Mouse (Mus musculus): ENCODE data around the gene Gm9736.
"Not testable (repeated sequence)": the region's sequence is repeated elsewhere in the genome, so short reads cannot be mapped to it uniquely, and the experiment has no call there.

Gm9736 gene

GRCm38 (mm10) chr10:77751254-77751653 is at the start of gene Gm9736:
Gene Gm9736, minus strand, starts transcription at chr10:77751354.
- ATAC-seq (ENCODE audit: insufficient number of reproducible peaks, low FRiP score, low TSS enrichment), result not testable (repeated sequence)

- ATAC-seq (ENCODE audit: insufficient number of reproducible peaks, low FRiP score, low TSS enrichment), result no peak
These were observed 47.9 kb upstream of the Gm9736 start, which contains the start of gene Gm19668 for GRCm38 (mm10) chr10:77798921-77799508. Gene Gm19668, minus strand, starts transcription at chr10:77799133.

- not testable (repeated sequence) for ATAC-seq (ENCODE audit: insufficient number of reproducible peaks, low FRiP score, low TSS enrichment)
These were observed 47.2 kb upstream of the Gm9736 start for GRCm38 (mm10) chr10:77798164-77798920.

- no peak for ATAC-seq (ENCODE audit: insufficient number of reproducible peaks, low FRiP score, low TSS enrichment)
These were observed 46.5 kb upstream of the Gm9736 start for GRCm38 (mm10) chr10:77797677-77798076.

- ATAC-seq (ENCODE audit: insufficient number of reproducible peaks, low FRiP score, low TSS enrichment), result no peak
These were observed 43.8 kb upstream of the Gm9736 start, which contains the start of gene Gm9639 for GRCm38 (mm10) chr10:77794976-77795375. Gene Gm9639, minus strand, starts transcription at chr10:77795076.

- ATAC-seq (ENCODE audit: insufficient number of reproducible peaks, low FRiP score, low TSS enrichment), result no peak
These were observed 37.5 kb upstream of the Gm9736 start for GRCm38 (mm10) chr10:77788621-77789020.

- not testable (repeated sequence) for ATAC-seq (ENCODE audit: insufficient number of reproducible peaks, low FRiP score, low TSS enrichment)
These were observed 36.7 kb upstream of the Gm9736 start, which contains the start of gene Gm7137 for GRCm38 (mm10) chr10:77787876-77788275. Gene Gm7137, minus strand, starts transcription at chr10:77788200.

GRCm38 (mm10) chr10:77783396-77783795 is 32.2 kb upstream of the Gm9736 start:
- ATAC-seq (ENCODE audit: insufficient number of reproducible peaks, low FRiP score, low TSS enrichment), result not testable (repeated sequence)

- not testable (repeated sequence) for ATAC-seq (ENCODE audit: insufficient number of reproducible peaks, low FRiP score, low TSS enrichment)
These were observed 31.3 kb upstream of the Gm9736 start, which contains the start of gene Gm3250 for GRCm38 (mm10) chr10:77782442-77782841. Gene Gm3250, minus strand, starts transcription at chr10:77782542.

- ATAC-seq (ENCODE audit: insufficient number of reproducible peaks, low FRiP score, low TSS enrichment), result not testable (repeated sequence)
These were observed 25.7 kb upstream of the Gm9736 start, which contains the start of gene Gm7138 for GRCm38 (mm10) chr10:77776844-77777243. Gene Gm7138, minus strand, starts transcription at chr10:77776944.

GRCm38 (mm10) chr10:77772142-77772541 is 21.0 kb upstream of the Gm9736 start:
- not testable (repeated sequence) for ATAC-seq (ENCODE audit: insufficient number of reproducible peaks, low FRiP score, low TSS enrichment)

GRCm38 (mm10) chr10:77771225-77771624 is 20.1 kb upstream of the Gm9736 start, which contains the start of gene Gm3238:
Gene Gm3238, minus strand, starts transcription at chr10:77771325.
- ATAC-seq (ENCODE audit: insufficient number of reproducible peaks, low FRiP score, low TSS enrichment), result not testable (repeated sequence)

- no peak for ATAC-seq (ENCODE audit: insufficient number of reproducible peaks, low FRiP score, low TSS enrichment)
These were observed 18.6 kb upstream of the Gm9736 start for GRCm38 (mm10) chr10:77769727-77770126.

- not testable (repeated sequence) for ATAC-seq (ENCODE audit: insufficient number of reproducible peaks, low FRiP score, low TSS enrichment)
These were observed 8.4 kb upstream of the Gm9736 start, which contains the start of gene Gm3233 for GRCm38 (mm10) chr10:77759582-77759981. Gene Gm3233, minus strand, starts transcription at chr10:77759682.

- ATAC-seq (ENCODE audit: insufficient number of reproducible peaks, low FRiP score, low TSS enrichment), result no peak
These were observed 2.3 kb upstream of the Gm9736 start for GRCm38 (mm10) chr10:77753448-77753847.

- ATAC-seq (ENCODE audit: insufficient number of reproducible peaks, low FRiP score, low TSS enrichment), result not testable (repeated sequence)
These were observed 1.2 kb upstream of the Gm9736 start for GRCm38 (mm10) chr10:77752312-77752711.

GRCm38 (mm10) chr10:77750686-77751085 is 468 bp downstream of the Gm9736 start:
- ATAC-seq (ENCODE audit: insufficient number of reproducible peaks, low FRiP score, low TSS enrichment), result not testable (repeated sequence)

- not testable (repeated sequence) for ATAC-seq (ENCODE audit: insufficient number of reproducible peaks, low FRiP score, low TSS enrichment)
These were observed 9.0 kb downstream of the Gm9736 start, which contains the start of gene Gm18596 for GRCm38 (mm10) chr10:77741924-77742688. Gene Gm18596, minus strand, starts transcription at chr10:77742638.

- ATAC-seq (ENCODE audit: insufficient number of reproducible peaks, low FRiP score, low TSS enrichment), result no peak
These were observed 12.2 kb downstream of the Gm9736 start for GRCm38 (mm10) chr10:77738929-77739328.

- no peak for ATAC-seq (ENCODE audit: insufficient number of reproducible peaks, low FRiP score, low TSS enrichment)
These were observed 15.2 kb downstream of the Gm9736 start for GRCm38 (mm10) chr10:77735928-77736327.
